Mouse (Mus musculus) lung, adult 10 weeks (tissue): ENCODE measurements around the gene Mlxipl. TPM values are rescaled to one million over a fixed set of nuclear protein-coding genes. Genes with fewer than 3 reads are reported as not detected.

Experiments
- polyA plus RNA-seq: library from polyadenylated mRNA; stranded (reverse); fragments of 350-450 nt; fragmentation: Illumina TruSeq; extraction: RNeasy Lipid Tissue Mini Kit (QIAGEN cat#74804); gene quantifications from one replicate; pipeline ENCODE4 v1.2.3, GENCODE M21; 2014; ENCODE audit warnings: low read depth, low replicate concordance; ENCODE audit not compliant: insufficient read depth

Mlxipl gene
- 2.0 TPM for polyA plus RNA-seq

GRCm38 (mm10) chr5:135089653-135090052 is at the start of gene Mlxipl:
Gene Mlxipl, plus strand, starts transcription at chr5:135089890.

GRCm38 (mm10) chr5:135063629-135064381 is 25.9 kb upstream of the Mlxipl start, which contains the start of gene Dnajc30:
Gene Dnajc30, plus strand, starts transcription at chr5:135064202.

GRCm38 (mm10) chr5:135064909-135065446 is 24.7 kb upstream of the Mlxipl start, which contains the start of gene Bud23:
Gene Bud23, minus strand, starts transcription at chr5:135064959.

GRCm38 (mm10) chr5:135077564-135078481 is 11.9 kb upstream of the Mlxipl start, which contains the start of gene Vps37d:
Gene Vps37d, minus strand, starts transcription at chr5:135078266.

GRCm38 (mm10) chr5:135149053-135149819 is 59.5 kb downstream of the Mlxipl start, which contains the start of gene Tbl2:
Gene Tbl2, plus strand, starts transcription at chr5:135149657.

GRCm38 (mm10) chr5:135168063-135169062 is 78.7 kb downstream of the Mlxipl start, which contains the start of gene Bcl7b:
Gene Bcl7b, plus strand, starts transcription at chr5:135168283.

GRCm38 (mm10) chr5:135186621-135187348 is 97.1 kb downstream of the Mlxipl start, which contains the start of gene Baz1b:
Gene Baz1b, plus strand, starts transcription at chr5:135187264.

Other genes with a start within 250 kb of the Mlxipl start
- gene Tmem270, start 183.2 kb upstream of the Mlxipl start, polyA plus RNA-seq = not detected
- gene Cldn13, start 174.4 kb upstream of the Mlxipl start, polyA plus RNA-seq = not detected
- gene Mettl27, start 157.5 kb upstream of the Mlxipl start, polyA plus RNA-seq = 8.2 TPM
- gene Cldn4, start 143.0 kb upstream of the Mlxipl start, polyA plus RNA-seq = 3.7 TPM
- 129 TPM for gene Cldn3, start 103.7 kb upstream of the Mlxipl start, polyA plus RNA-seq
- 38.0 TPM for gene Abhd11, start 80.7 kb upstream of the Mlxipl start, polyA plus RNA-seq
- 3.2 TPM for gene Stx1a, start 66.4 kb upstream of the Mlxipl start, polyA plus RNA-seq
- 16.3 TPM for gene Dnajc30, start 25.7 kb upstream of the Mlxipl start, polyA plus RNA-seq
- gene Bud23, start 24.9 kb upstream of the Mlxipl start, polyA plus RNA-seq = 28.5 TPM
- 1.6 TPM for gene Vps37d, start 11.6 kb upstream of the Mlxipl start, polyA plus RNA-seq
- 5.7 TPM for gene Tbl2, start 59.8 kb downstream of the Mlxipl start, polyA plus RNA-seq
- 39.0 TPM for gene Bcl7b, start 78.4 kb downstream of the Mlxipl start, polyA plus RNA-seq
- gene Baz1b, start 97.4 kb downstream of the Mlxipl start, polyA plus RNA-seq = 18.5 TPM
- gene Fzd9, start 161.3 kb downstream of the Mlxipl start, polyA plus RNA-seq = not detected